Mouse (Mus musculus) hematopoietic stem cell, adult 5-6 weeks (primary cell): ENCODE measurements around the gene Atp2c1. TPM values are rescaled to one million over a fixed set of nuclear protein-coding genes. Genes with fewer than 3 reads are reported as not detected.
A peak's percentile ranks its signal among the peaks of the same experiment; 100 is the strongest.

Experiments
- ATAC-seq, 2 experiments: fragments of 125-278 bp in 1 of 2; replicated peaks in 1 of 2; 2 replicates each; pipeline ENCODE4 v1.8.0; 2016 to 2017; ENCODE audit warnings: inconsistent platforms in 2 of 2, mild to moderate bottlenecking in 2 of 2, moderate number of reproducible peaks in 2 of 2, low read depth in 1 of 2, moderate TSS enrichment in 1 of 2; ENCODE audit not compliant: low FRiP score in 2 of 2, poor library complexity in 2 of 2, severe bottlenecking in 2 of 2, insufficient read depth in 1 of 2, low TSS enrichment in 1 of 2
- total RNA-seq: library from RNA; stranded (forward); fragments of 172-1452, 232-1000 nt; gene quantifications from 2 replicates; pipeline ENCODE4 v1.2.3, GENCODE M21; 2017

Gene Atp2c1
- total RNA-seq = 84.2 and 88.1 TPM in 2 replicates

GRCm38 (mm10) chr9:105527219-105527618, at the start of gene Atp2c1:
Atp2c1 (minus strand) TSS chr9:105527319.
- no peak for ATAC-seq

DNA sequence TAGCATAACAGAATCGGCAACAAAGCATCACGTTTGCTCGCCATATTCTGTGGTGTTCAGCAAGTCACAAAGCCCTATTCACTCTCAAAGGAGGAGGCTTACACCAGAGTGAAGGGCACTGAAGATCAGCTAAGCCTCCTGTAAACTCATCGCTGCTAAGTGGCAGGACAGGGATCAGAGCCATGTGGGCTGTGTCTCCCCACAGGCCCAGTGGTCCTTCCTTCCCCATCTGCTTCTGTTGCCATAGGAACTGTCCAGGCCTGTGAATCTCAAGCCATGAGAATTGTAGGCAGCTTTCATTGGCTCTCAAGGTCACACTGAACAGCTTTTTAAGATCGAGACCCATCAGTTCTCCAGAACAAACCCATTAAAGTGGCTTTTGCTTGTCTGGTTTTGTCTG, 30.3 kb upstream of the Atp2c1 start:
- ATAC-seq = no peak

- no peak for ATAC-seq
Measured at GRCm38 (mm10) chr9:105556141-105556735, 29.1 kb upstream of the Atp2c1 start.

DNA sequence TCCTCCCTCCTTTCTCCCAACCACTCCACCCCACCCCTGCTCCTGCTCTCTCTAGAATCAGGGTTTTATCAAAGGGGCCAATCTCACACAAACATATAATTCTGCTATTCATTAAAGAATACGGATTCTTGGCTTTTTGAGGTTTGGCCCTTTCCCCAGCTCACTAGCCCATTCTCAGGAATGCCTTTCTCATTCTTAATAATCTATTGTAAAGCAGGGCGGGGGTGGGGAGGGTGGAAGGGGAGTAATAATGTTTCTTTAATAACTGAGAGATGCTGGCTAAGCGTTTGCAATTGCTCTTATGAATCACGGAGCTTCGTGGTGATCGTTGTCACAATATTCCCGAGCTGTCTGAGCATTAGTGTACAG, 27.3 kb upstream of the Atp2c1 start:
- ATAC-seq = no peak

DNA sequence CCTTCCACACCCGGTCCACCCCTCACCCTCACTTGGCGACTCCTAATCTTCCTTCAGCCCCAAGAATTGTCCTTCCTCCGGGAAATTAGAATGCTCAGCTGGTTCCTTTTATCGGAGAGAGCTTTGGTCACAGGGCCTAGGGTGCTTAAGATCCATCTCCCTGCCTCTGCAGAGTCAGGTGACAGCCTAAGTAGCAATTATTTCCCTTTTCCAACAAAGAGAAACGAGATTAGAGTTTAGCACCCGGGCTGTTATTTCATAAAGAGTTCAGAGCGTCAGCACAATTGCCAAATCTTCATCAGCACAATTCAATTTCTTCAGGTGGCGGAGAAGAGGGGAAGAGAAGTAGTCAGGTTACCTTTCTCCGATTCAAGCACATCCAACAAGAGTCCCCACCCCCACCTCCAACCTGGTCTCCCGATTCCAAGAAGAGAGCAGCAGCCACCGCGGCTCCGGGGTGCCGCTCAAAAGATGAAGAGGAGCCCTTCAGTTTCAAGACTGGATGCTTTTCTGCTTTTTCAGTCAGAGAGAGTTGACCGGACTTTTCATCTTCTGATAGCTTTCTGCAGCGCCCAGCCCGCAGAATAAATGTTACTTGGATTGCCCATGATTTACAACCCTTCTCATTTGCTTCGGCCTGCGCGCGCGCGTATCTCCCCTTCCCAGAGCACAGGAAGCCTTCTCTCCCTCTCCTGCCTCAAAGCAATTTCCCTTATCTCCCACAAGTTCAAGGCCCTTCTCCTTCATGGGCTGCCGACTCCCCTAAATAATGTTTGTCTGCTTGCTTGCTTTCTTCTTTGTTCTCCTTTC, 26.7 kb upstream of the Atp2c1 start:
- no peak; a peak in 1 of 4 replicates for ATAC-seq

GRCm38 (mm10) chr9:105551407-105551806, 24.3 kb upstream of the Atp2c1 start:
- no peak for ATAC-seq

- no peak for ATAC-seq
Measured at GRCm38 (mm10) chr9:105549096-105549495, 22.0 kb upstream of the Atp2c1 start.

DNA sequence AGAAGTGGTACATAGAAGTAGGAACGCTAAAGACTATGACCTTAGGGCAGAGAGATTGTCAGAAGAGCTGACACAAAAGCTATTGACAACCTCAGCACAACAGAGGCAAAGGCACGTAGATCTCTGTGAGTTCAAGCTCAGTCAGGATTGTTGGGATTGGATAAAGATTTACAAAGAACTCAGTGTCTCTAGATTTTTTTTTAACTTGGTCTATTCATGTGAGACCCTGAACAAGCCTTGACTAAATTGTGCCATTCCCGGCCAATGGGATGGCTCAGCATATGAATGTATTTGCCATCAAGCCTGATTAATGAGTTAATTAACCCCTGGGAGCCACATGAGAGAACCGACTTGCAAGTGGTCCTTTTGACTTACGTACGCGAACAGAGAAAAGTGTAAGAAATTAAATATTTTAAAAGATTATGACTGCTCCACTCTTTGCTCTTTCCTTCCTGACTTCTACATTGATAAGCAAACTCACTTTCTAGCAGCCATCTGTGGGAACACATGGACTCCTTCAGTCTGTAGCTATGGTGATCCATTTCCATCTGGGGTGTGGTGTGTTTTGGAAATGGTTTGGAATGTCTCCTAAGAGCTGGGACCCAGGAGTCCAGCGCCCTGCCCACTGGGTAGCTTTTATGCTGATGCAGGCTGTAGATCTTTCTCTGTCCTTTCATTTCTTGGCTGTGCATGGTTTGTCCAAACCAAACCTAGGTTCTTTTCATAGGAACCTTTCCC, 17.1 kb upstream of the Atp2c1 start:
- ATAC-seq = no peak

GRCm38 (mm10) chr9:105537473-105537872, 10.4 kb upstream of the Atp2c1 start:
- ATAC-seq = no peak

DNA sequence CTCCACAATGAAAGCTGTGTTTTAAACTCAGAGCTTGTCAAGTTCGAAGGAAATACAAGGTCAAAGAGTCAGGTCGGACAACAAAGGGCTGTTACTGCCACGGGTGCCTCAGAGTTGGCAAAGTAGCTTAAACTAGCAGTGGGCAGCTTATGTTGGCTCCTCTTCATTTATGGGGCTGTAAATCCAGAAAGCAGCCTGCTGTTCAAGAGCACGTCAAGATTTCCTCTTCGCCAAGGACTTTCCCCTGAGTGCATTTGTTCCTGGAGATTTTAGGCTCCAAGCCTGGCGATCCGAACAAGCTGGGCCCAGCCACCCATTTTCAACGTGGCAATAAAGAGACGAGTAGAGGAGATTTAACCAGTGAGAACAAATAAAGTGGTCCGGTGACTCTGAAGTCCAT, 9.8 kb upstream of the Atp2c1 start:
- no peak for ATAC-seq

DNA sequence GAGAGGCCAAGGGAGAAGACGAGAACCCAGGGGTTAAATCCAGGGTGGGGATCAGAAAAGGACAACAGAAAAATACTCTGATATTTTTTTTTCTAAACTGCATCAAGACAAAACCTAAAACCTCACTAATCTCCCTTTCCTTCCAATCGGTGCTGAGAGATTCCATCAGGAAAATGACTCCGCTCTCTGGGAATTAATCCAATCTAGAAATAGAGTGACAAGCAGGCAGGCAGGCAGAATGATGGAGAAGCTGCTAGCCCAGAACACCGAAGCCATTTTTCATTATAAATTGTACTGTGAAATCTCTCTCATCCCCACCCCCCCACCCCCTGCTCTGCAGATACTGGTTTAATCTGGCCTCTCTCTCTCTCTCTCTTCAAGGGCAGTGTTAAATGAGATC, 1.8 kb downstream of the Atp2c1 start:
- ATAC-seq = no peak

DNA sequence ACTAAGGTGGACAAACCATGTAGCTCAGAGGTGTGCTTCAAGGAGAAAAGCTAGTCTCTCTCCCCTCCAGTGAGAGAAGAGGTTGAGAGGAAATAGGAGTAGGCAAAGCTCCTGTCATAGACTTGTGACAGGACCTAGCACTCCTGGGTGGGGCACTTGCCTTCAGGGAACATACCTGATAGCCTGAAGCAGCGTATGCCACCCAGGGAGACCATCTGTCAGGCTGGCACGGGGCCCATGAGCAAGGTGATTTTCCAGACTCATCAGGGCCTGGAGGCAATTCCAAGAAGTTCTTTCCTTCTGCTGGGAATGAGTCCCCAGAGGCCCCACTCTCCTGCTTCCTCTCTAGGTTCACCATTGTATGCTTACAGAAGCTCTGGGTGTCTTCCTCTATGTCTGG, 4.1 kb downstream of the Atp2c1 start:
- ATAC-seq = no peak

DNA sequence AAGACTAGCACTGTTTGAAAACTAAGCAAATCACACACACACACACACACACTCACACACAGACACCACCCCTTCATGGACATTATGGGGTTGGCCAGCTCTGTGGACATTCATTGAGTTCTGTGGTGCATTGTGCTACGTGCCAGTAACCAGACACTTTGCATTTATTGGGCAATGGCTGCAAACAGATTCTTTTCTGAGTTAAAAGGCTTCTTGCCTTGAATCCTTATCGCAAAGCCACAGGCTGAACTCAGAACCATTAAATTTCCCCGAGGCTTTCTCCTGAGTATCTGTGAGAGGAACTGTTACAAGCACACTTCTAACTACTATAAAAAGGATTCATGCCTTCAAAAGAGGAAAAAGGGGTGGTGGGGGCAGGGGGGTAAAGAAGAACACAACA, 5.1 kb downstream of the Atp2c1 start:
- no peak for ATAC-seq

- ATAC-seq = peak; percentile 24 to 46
Measured at GRCm38 (mm10) chr9:105520776-105521552, 6.2 kb downstream of the Atp2c1 start.

DNA sequence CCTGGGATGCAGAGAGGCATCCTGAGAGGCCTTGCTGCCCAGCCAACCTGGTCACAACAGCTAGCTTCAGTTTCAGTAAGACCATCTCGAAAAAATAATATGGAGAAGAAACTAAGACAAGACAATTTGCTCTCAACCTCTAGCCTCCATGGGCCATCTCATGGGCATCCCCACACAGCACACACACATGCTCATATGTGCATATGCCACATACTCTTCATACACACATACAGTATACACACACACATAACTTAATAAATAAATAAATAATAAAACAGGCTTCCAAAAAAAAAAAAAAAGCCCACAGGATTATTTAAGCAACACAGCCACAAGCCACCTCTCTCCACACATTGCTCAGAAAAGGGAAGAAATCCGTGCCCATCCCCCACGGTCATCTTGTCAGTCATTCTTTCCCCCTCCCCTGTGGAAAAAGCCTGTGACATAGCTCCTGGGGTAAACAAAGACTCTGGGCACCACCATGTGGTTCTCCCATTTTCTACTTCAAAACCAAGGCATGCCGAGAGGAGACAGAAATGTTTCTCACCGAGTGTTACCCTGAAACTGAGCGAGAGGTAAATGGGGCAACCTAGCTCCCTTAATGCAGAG, 7.7 kb downstream of the Atp2c1 start:
- peak in 1 of 2 experiments; percentile 33; a peak in 1 of 4 replicates for ATAC-seq

DNA sequence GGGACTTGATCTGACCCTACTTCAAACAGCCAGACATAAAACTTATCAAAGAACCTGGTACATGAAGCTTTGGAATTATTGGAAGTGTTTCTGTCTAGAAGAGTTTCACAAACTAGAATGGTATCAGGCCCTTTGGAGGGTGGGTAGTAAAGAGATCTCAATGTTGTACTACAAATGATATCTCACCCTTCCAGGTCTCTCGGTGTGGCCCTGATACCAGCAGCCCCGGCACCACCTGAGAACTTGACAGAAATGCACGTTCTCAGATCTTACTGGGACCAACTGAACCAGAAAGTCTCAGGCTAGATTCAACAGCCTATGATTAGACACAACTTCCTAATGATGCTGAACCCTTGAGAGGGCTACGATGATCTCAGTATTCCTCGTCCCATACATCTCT, 23.4 kb downstream of the Atp2c1 start:
- ATAC-seq = no peak

DNA sequence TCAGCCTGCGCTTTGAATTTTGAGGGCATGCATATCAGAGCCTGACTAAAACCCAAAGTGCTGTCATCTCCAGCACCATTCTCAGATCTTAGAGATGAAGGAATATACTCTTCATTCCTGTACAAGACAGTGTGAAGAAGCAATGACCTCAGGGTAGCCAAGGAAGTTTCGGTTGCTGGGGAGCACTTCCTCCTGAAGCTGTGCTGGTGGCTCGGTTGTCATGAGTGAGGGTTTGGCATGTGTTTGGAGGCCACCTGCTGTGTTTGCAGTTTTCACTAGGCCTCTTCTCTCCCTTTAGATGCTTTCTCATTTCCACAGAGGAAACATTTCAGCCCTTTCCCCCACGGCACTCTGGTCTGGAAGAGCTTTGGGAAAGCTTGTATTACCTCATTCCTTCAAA, 24.7 kb downstream of the Atp2c1 start:
- ATAC-seq = peak; percentile 32 to 39; a peak in 1 of 4 replicates
